Mouse (Mus musculus) c-Kit-positive CD71-positive TER-119-positive erythroid progenitor cells, embryonic 14.5 days (primary cell): ENCODE results near the gene Hk1.

ENCODE experiments used
- DNase-seq: peaks from one replicate; pipeline ENCODE4 v3.0.0-alpha.2; 2013; ENCODE audit warnings: low spot score

The Hk1 gene

GRCm38 (mm10) chr10:62220732-62221514, 158.8 kb downstream of the Hk1 start:
- DNase-seq, result no peak
